Mouse (Mus musculus) heart, embryonic 11.5 days (tissue): ENCODE measurements around the gene Gm49403. TPM values are rescaled to one million over a fixed set of nuclear protein-coding genes. Genes with fewer than 3 reads are reported as not detected.

ENCODE experiments used
- ATAC-seq: fragments of 200-750 bp; cut with Nextera tagmentation; replicated peaks from 2 replicates; pipeline ENCODE4 v1.8.0; 2017; ENCODE audit warnings: moderate library complexity; ENCODE audit not compliant: insufficient number of reproducible peaks, low FRiP score, low TSS enrichment
- H3K27ac ChIP-seq: fragments of 300-500 bp; sonication (generic); 2 replicates; pipeline ENCODE4 v1.5.1; 2014; ENCODE audit warnings: mild to moderate bottlenecking, low read depth, low read length
- H3K27me3 ChIP-seq: fragments of 300-500 bp; sonication (generic); 2 replicates; pipeline ENCODE4 v1.6.1; 2014; ENCODE audit warnings: mild to moderate bottlenecking, low read length, mixed read lengths; ENCODE audit not compliant: control insufficient read depth, insufficient read depth
- H3K36me3 ChIP-seq: fragments of 300-500 bp; sonication (generic); 2 replicates; pipeline ENCODE4 v1.6.1; 2014; ENCODE audit warnings: mild to moderate bottlenecking, low read length, moderate library complexity, mixed read lengths; ENCODE audit not compliant: control insufficient read depth, insufficient read depth
- H3K4me1 ChIP-seq: fragments of 300-500 bp; sonication (generic); 2 replicates; pipeline ENCODE4 v1.6.1; 2014; ENCODE audit warnings: low read length; ENCODE audit not compliant: control insufficient read depth, insufficient read depth
- H3K4me2 ChIP-seq: fragments of 300-500 bp; sonication (generic); 2 replicates; pipeline ENCODE4 v1.6.1; 2014; ENCODE audit warnings: mild to moderate bottlenecking, moderate library complexity
- H3K4me3 ChIP-seq: fragments of 300-500 bp; sonication (generic); 2 replicates; pipeline ENCODE4 v1.5.1; 2014; ENCODE audit warnings: low read depth, low read length
- H3K9ac ChIP-seq: fragments of 300-500 bp; sonication (generic); 2 replicates; pipeline ENCODE4 v1.6.1; 2014; ENCODE audit warnings: mild to moderate bottlenecking, low read depth, low read length, moderate library complexity
- H3K9me3 ChIP-seq: fragments of 300-500 bp; sonication (generic); replicated peaks from 2 replicates; pipeline ENCODE4 v1.6.1; 2016; ENCODE audit warnings: low read length; ENCODE audit not compliant: control insufficient read depth
- WGBS: fragments of 180-500 bp; shearing (Covaris S2); extraction: QIAGEN DNeasy Blood & Tissue Kit; methylation state at CpG from one replicate; pipeline ENCODE4 v1.1.7; 2014; ENCODE audit not compliant: insufficient replicate concordance; 5-methylcytosine and 5-hydroxymethylcytosine counted together
- polyA plus RNA-seq: library from polyadenylated mRNA; unstranded; fragments of >200 nt; fragmentation: Nextera tagmentation; extraction: Ambion mirVana; gene quantifications from 2 replicates; pipeline ENCODE4 v1.2.1, GENCODE M21; 2014

Gene Gm49403
- polyA plus RNA-seq, 1 experiment from 2014 or later, result not detected

DNA sequence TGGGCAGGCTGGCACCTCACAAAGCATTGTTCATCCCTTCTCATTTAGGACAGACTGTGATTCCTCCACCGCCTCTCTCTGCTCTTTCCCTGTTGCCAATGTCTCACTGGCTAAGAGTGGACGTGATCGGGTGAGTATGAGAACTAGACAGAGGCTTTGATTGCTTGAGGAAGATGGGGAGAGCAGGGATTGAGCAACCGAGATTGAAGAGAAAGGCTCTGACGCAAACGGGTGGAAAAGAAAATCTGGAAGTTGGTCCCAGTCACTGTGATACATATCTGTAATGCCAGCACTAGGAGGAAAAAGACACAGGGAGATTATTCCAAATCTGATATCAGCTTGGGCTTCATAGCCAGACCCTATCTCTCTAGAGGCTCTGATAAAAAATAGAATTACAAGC is 40.8 kb upstream of the Gm49403 start:
- Histone ChIP-seq H3K4me2 (no peak overlapping the region), H3K27ac (no peak overlapping the region), H3K36me3 (peaks cover 5% of the 10 kb centered on the region; the same call in 1 of the 2 replicates), H3K9ac (no peak overlapping the region), H3K4me1 (peaks cover 27% of the 10 kb centered on the region), H3K27me3 (no peaks in the 10 kb centered on the region), H3K4me3 (no peak overlapping the region), H3K9me3 (no peaks in the 10 kb centered on the region)
- 85% methylated on average over 6 of the region's 6 CpGs for WGBS
- ATAC-seq, result no peak

DNA sequence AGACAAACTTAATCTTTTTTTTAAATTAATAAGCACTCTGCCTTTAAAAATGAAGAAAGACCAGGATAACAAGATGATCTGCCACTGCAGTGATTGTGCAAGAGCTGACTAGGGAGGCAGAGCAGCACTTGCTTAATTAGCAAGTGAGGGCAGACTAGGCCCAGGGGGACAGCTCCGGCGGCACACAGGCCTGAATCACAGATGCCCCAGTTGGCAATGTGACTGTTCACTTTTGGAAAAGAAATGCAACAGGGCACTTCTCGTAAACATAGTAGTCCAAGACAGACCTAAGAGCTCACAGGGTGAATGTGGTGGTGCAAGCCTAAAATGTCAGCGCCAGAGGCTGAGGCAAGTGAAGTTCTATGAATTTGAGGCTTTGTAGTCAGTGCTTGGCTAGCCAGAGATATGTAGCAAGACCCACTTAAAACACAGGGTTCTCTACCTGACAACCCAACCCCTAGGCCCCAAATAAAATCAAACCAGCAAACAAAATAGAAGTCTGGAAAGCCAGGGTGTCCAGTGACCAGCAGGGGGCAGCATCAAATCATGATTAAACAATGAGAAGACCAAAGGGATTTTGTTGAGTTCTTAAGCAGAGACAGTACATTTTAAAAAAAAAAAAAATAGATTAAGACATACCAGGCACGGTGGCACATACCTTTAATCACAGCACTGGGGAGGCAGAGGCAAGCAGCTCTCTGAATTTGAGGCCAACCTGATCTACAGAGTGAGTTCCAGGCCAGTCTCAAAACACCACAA is 39.2 kb upstream of the Gm49403 start:
- no peak overlapping the region for H3K4me3 ChIP-seq
- H3K27ac ChIP-seq, result no peak overlapping the region
- no peaks in the 10 kb centered on the region for H3K27me3 ChIP-seq
- peaks cover 5% of the 10 kb centered on the region; the same call in 1 of the 2 replicates for H3K36me3 ChIP-seq
- no peak overlapping the region for H3K9ac ChIP-seq
- no peak for ATAC-seq
- peaks cover 13% of the 10 kb centered on the region for H3K4me1 ChIP-seq
- no peaks in the 10 kb centered on the region for H3K9me3 ChIP-seq
- WGBS, result 64% methylated on average over 5 of the region's 5 CpGs
- H3K4me2 ChIP-seq, result no peak overlapping the region

DNA sequence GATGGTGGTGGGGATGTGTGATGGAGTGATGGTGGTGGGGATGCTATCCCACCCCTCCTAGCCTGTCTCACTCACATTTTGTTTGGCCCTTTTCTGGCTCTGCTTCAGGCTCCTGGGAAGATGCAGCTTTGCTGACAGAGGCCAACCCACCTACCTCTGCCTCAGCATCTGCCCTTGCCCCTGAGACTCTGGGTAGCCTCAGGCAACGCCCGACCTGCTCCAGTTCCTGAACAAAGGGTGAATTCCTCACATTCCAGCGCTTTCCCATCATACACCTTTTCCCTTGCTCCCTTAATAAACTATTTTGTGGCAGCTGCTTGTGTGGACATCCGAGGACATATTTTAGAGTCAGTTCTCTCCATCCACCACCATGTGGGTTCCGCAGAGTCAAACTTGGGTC is 35.4 kb upstream of the Gm49403 start:
- H3K36me3 ChIP-seq, result 0 out of 2 replicates have a peak, but pooled peaks cover 3% of the 10 kb centered on the region
- WGBS, result 68% methylated on average over 5 of the region's 5 CpGs
- peaks cover 4% of the 10 kb centered on the region; the same call in 1 of the 2 replicates for H3K4me1 ChIP-seq
- no peaks in the 10 kb centered on the region for H3K27me3 ChIP-seq
- H3K9me3 ChIP-seq, result no peaks in the 10 kb centered on the region
- H3K4me2 ChIP-seq, result no peak overlapping the region
- no peak overlapping the region for H3K27ac ChIP-seq
- H3K9ac ChIP-seq, result no peak overlapping the region
- ATAC-seq, result no peak
- no peak overlapping the region for H3K4me3 ChIP-seq

DNA sequence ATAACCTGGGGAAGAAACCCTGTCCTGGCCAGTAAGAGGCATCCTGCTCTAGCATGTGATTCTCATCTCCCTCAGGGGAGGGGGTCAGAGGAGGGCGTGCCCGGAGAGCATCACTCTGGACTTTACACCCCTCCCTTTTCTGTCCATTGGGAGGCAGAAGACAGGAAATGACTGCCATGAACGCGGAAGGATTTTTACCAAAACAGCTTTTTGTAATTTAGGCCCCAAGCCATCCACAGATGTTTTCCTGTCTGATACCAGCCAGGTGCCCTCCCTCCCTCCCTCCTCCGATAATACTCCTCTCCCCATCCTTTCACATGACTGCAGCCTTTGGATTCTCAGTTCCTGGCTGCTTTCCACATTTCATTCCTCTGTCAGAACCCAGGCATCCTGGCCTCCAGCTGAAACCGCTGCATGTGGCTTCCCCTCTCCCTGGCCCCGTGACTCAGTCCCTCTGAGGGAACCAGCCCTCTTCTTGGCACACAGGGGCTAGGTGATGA is 33.3 kb upstream of the Gm49403 start, which contains the start of gene Lrrn4cl:
Gene Lrrn4cl (plus strand): TSS at position 367 of the 500 bp plus-strand sequence.
- peak within 1 kb of the TSS; percentile 7; the same call in 1 of the 2 replicates for H3K4me2 ChIP-seq
- no peak; the same call in 1 of the 2 replicates for ATAC-seq
- H3K27me3 ChIP-seq, result no peaks in the 10 kb centered on the region
- WGBS, result 26% methylated on average over 7 of the region's 7 CpGs
- H3K4me3 ChIP-seq, result no peak within 1 kb of the TSS
- H3K27ac ChIP-seq, result no peak within 1 kb of the TSS
- 0 out of 2 replicates have a peak, but pooled peaks cover 3% of the 10 kb centered on the region for H3K36me3 ChIP-seq
- peaks cover 4% of the 10 kb centered on the region; the same call in 1 of the 2 replicates for H3K4me1 ChIP-seq
- H3K9ac ChIP-seq, result no peak within 1 kb of the TSS
- no peaks in the 10 kb centered on the region for H3K9me3 ChIP-seq

DNA sequence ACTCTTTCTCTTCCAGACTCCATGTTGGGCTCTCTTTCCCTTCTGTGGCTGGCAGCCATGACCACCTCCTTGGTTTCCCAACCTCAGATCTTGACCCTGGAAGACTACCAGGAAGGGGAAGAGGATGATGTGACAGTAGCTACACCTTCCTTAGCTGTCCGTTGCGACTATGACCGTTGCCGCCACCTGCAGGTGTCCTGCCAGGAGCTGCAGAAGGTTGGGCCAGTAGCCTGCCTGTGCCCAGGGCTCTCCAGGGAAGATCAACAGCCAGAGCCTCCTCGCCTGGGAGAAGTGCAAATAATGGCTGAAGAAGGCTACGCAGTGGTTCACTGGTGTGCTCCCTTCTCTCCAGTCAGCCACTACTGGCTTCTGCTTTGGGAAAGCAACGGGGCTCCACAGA is 32.1 kb upstream of the Gm49403 start:
- WGBS, result 41% methylated on average over 7 of the region's 7 CpGs
- H3K4me2 ChIP-seq, result no peak overlapping the region
- no peak overlapping the region for H3K27ac ChIP-seq
- peaks cover 4% of the 10 kb centered on the region; the same call in 1 of the 2 replicates for H3K4me1 ChIP-seq
- H3K9me3 ChIP-seq, result no peaks in the 10 kb centered on the region
- H3K4me3 ChIP-seq, result no peak overlapping the region
- H3K27me3 ChIP-seq, result no peaks in the 10 kb centered on the region
- H3K9ac ChIP-seq, result no peak overlapping the region
- ATAC-seq, result no peak
- H3K36me3 ChIP-seq, result 0 out of 2 replicates have a peak, but pooled peaks cover 3% of the 10 kb centered on the region

DNA sequence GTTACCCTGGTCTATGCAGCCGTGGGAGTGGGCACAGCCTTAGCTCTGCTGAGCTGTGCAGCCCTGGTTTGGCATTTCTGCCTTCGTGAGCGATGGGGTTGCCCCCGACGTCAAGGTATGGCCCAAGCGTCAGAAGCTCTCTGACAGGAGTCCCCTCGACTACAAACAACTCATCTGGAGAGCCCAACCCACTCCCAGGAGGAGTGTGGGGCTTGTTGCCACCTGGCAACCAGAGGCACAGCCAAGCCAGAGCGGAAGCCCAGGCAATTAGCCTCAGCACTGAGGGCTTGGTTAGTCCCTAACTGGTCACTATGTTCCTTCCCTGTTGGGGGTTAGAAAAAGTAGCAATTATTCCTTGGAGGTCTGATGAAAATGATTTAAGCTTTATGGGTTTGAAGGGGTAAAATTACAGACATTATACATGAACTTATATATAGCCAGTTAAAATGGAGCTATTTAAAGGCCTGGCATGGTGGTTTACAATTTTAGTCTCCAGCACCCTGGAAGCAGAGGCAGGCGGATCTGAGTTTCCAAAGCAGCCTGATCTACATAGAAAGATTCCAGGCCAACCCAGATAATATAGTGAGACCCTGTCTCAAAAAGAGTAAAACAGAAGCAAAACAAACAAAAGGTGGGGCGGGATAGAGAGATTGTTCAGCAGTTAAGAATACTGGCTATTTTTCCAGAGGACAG is 31.3 kb upstream of the Gm49403 start:
- peaks cover 4% of the 10 kb centered on the region; the same call in 1 of the 2 replicates for H3K4me1 ChIP-seq
- no peak overlapping the region for H3K9ac ChIP-seq
- 47% methylated on average over 10 of the region's 10 CpGs for WGBS
- H3K9me3 ChIP-seq, result no peaks in the 10 kb centered on the region
- no peak overlapping the region for H3K27ac ChIP-seq
- no peaks in the 10 kb centered on the region for H3K36me3 ChIP-seq
- no peak for ATAC-seq
- no peak overlapping the region for H3K4me3 ChIP-seq
- no peaks in the 10 kb centered on the region for H3K27me3 ChIP-seq
- no peak overlapping the region for H3K4me2 ChIP-seq

DNA sequence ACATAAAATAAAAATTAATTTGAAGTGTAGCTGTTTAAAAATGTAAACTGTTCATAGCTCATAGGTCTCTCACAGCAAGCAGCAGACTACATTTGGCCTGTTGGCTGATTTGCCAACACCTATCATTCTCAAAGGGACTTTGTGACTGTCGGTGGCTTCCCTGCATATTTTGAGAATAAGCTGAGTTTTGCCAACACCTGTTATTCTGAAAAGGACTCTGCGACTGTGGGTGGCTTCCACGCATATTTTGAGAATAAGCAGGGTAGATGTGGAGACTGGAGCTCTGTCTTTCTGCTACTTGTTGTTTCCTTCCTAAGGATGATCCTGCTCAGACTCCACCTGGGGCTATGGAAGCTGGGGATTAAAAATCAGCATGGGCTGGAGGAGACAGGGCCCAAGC is 30.6 kb upstream of the Gm49403 start:
- WGBS, result 71% methylated on average over 3 of the region's 3 CpGs

DNA sequence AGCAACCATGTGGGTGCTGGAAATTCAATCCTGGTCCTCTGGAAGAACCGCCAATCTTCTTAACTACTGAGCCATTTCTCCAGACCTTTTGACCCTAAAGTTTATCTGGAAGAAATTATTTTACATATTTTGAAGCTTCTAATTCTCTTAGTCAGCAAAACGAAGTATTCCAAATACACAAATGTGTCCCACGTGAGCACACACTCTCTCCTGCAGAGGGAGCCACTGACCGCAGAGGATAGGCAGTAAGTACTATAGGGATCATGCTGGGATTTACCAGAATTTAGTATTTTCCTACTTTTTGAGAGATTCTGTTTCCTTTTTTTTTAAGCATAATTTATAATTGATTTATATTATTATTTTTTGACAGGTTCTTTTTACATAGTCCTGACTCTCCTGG is 26.0 kb upstream of the Gm49403 start:
- WGBS, result 46% methylated on average over 4 of the region's 4 CpGs
- H3K4me1 ChIP-seq, result no peaks in the 10 kb centered on the region
- no peaks in the 10 kb centered on the region for H3K9me3 ChIP-seq
- H3K27me3 ChIP-seq, result no peaks in the 10 kb centered on the region
- no peak overlapping the region for H3K4me3 ChIP-seq
- H3K27ac ChIP-seq, result no peak overlapping the region
- ATAC-seq, result no peak
- no peaks in the 10 kb centered on the region for H3K36me3 ChIP-seq
- no peak overlapping the region for H3K4me2 ChIP-seq
- no peak overlapping the region for H3K9ac ChIP-seq

More for the DNA sequence above, 30.6 kb upstream of the Gm49403 start:
- Histone ChIP-seq H3K4me1 (peaks cover 4% of the 10 kb centered on the region; the same call in 1 of the 2 replicates), H3K27me3 (no peaks in the 10 kb centered on the region), H3K4me3 (no peak overlapping the region), H3K9me3 (no peaks in the 10 kb centered on the region), H3K36me3 (no peaks in the 10 kb centered on the region), H3K27ac (no peak overlapping the region), H3K9ac (no peak overlapping the region), H3K4me2 (no peak overlapping the region)
- ATAC-seq, result no peak
